Mouse (Mus musculus) liver, embryonic 16.5 days (tissue): ENCODE measurements at regions not wholly inside any gene's neighbourhood (a gene's known extent, or its start where the extent isn't known, plus 50 kb on each side); places are given as distances from the start of the nearest gene placed in this dataset.

Experiments used
- ATAC-seq: fragments of 200-750 bp; cut with Nextera tagmentation; 2 replicates; pipeline ENCODE4 v1.8.0; 2017; ENCODE audit warnings: low read depth, mild to moderate bottlenecking, moderate number of reproducible peaks, moderate library complexity
- H3K27ac ChIP-seq: fragments of 300-500 bp; sonication (generic); 2 replicates; pipeline ENCODE4 v1.5.1; 2014; ENCODE audit warnings: mild to moderate bottlenecking, low read length
- H3K27me3 ChIP-seq: fragments of 300-500 bp; sonication (generic); 2 replicates; pipeline ENCODE4 v1.6.1; 2014; ENCODE audit warnings: low read depth, low read length, mixed read lengths; ENCODE audit not compliant: control insufficient read depth, insufficient read depth
- H3K36me3 ChIP-seq: fragments of 300-500 bp; sonication (generic); 2 replicates; pipeline ENCODE4 v1.6.1; 2014; ENCODE audit warnings: mild to moderate bottlenecking; ENCODE audit not compliant: control insufficient read depth, insufficient read depth
- H3K4me1 ChIP-seq: fragments of 300-500 bp; sonication (generic); 2 replicates; pipeline ENCODE4 v1.6.1; 2014; ENCODE audit warnings: low read depth, low read length, mixed read lengths; ENCODE audit not compliant: control insufficient read depth
- H3K4me2 ChIP-seq: fragments of 300-500 bp; sonication (generic); 2 replicates; pipeline ENCODE4 v1.6.1; 2014; ENCODE audit warnings: low read depth, low read length, mixed read lengths
- H3K4me3 ChIP-seq: fragments of 300-500 bp; sonication (generic); 2 replicates; pipeline ENCODE4 v1.5.1; 2014; ENCODE audit warnings: low read depth, mild to moderate bottlenecking, low read length
- H3K9ac ChIP-seq: fragments of 300-500 bp; sonication (generic); 2 replicates; pipeline ENCODE4 v1.6.1; 2014; ENCODE audit warnings: low read depth, low read length
- H3K9me3 ChIP-seq: fragments of 300-500 bp; sonication (generic); replicated peaks from 2 replicates; pipeline ENCODE4 v1.6.1; 2016; ENCODE audit warnings: low read length; ENCODE audit not compliant: control insufficient read depth
- WGBS: fragments of 180-500 bp; shearing (Covaris S2); extraction: QIAGEN DNeasy Blood & Tissue Kit; methylation state at CpG from one replicate; pipeline ENCODE4 v1.1.7; 2014; ENCODE audit not compliant: insufficient replicate concordance; 5-methylcytosine and 5-hydroxymethylcytosine counted together

DNA sequence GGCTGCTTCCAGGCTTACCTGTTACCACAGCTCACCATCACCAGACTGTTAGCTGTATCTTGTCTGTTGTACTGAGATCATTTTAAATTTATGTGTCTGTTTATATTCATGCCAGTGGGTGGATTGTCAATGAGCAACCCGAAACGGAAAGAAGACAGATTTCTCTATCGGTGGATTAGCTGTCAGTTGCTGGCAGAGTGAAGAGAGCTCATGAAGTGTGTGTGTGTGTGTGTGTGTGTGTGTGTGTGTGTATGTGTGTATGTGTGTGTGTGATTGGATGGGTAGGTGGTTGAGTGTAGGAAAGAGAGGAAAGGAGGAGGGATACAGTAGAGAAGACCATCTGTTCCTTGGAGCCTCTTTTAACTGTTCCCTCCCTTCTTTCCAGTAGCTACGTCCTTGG lies 223.3 kb upstream of the Gm10131 start:
- ATAC-seq: no peak
- Histone ChIP-seq H3K36me3 (no peaks in the 10 kb centered on the region), H3K4me1 (no peaks in the 10 kb centered on the region), H3K27ac (no peak overlapping the region), H3K4me2 (no peak overlapping the region), H3K9ac (no peak overlapping the region), H3K9me3 (no peaks in the 10 kb centered on the region), H3K27me3 (no peaks in the 10 kb centered on the region), H3K4me3 (no peak overlapping the region)
- 68% methylated on average over 4 of the region's 4 CpGs for WGBS

DNA sequence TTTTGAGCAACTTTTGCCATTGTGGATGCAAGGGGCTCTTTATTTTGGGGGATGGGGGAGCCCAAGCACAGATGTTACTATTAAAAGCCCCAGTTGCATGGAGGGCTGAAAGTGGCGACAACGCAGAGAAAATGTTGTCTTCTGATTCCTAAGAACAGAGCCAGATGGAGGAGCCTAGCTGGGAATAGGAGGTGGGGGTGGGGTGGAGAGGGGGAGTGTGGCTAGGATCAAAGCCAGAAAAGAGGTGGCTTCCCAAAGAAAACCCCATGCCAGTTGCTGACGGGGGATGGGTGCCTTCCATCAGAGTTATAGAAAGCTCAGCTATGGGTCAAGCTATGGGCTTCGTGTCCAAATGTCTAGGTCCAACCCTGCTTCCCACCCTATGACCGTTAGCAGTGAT lies 220.1 kb upstream of the Gm10131 start:
- no peak overlapping the region for H3K9ac ChIP-seq
- no peaks in the 10 kb centered on the region for H3K4me1 ChIP-seq
- no peak overlapping the region for H3K27ac ChIP-seq
- H3K4me3 ChIP-seq: no peak overlapping the region
- no peak for ATAC-seq
- H3K4me2 ChIP-seq: no peak overlapping the region
- H3K27me3 ChIP-seq: no peaks in the 10 kb centered on the region
- H3K36me3 ChIP-seq: no peaks in the 10 kb centered on the region
- 52% methylated on average over 5 of the region's 5 CpGs for WGBS
- no peaks in the 10 kb centered on the region for H3K9me3 ChIP-seq

DNA sequence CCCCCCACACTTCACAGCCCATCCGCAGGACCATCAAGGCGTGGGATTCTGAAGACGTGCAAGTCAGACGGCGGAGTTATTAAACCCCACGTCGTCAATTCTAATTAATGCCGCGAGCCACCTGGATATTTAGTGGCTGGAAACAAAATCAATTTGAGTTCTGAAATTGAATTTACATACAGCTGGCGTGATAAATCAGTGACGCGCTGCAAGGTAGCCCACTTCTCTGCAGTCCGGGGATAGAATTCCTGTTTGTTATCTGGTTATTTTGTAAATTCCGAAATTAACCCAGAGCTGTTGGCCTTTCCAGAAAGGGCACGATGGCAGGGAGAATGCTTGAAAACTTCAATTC lies 215.1 kb upstream of the Gm10131 start:
- Histone ChIP-seq H3K27me3 (no peaks in the 10 kb centered on the region; the same call in 1 of the 2 replicates), H3K36me3 (no peaks in the 10 kb centered on the region), H3K9me3 (no peaks in the 10 kb centered on the region), H3K4me1 (no peaks in the 10 kb centered on the region), H3K27ac (no peak overlapping the region), H3K9ac (no peak overlapping the region), H3K4me2 (no peak overlapping the region), H3K4me3 (no peak overlapping the region)
- WGBS: 18% methylated on average over 15 of the region's 15 CpGs
- no peak for ATAC-seq

DNA sequence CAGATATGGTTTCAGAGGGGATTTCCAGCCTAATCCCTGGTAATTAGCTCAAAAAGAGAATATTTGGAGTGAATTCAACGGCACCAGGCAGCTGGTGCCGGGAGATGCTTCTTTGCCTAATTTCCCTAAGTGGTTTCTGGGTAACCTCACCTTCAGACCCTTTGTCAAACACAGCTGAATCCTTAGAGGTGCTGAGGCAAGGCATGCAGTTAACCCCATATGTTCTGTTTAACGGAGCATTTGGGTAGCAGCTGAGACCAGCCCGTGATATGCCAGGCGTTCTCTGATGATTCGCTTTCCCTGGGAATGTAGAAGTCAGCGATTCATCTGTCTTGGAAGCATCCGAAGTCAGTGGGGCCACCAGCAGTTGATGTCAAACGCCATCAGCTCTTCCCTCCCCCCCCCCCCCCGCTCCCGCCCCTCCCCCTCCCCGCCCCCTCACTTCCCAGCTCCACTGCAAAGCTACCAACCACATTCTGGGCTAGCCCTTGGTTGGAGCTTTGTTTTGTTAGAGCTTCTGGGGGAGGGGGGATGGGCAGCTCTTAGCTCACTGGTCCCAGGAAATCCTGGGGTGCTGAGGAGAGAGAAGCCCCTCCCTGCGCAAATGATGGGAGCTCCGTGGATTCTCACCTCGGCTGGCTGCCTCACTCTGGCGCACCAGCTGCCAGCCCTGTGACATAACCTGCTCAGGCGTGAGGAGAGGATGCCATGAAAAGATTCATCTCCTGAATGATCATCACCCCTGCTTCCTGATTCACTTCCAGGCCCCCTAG lies 214.5 kb upstream of the Gm10131 start:
- no peak overlapping the region for H3K27ac ChIP-seq
- no peak overlapping the region for H3K9ac ChIP-seq
- no peak overlapping the region for H3K4me3 ChIP-seq
- no peak overlapping the region for H3K4me2 ChIP-seq
- H3K9me3 ChIP-seq: no peaks in the 10 kb centered on the region
- 7% methylated on average over 14 of the region's 17 CpGs for WGBS
- H3K4me1 ChIP-seq: no peaks in the 10 kb centered on the region
- ATAC-seq: no peak
- no peaks in the 10 kb centered on the region; the same call in 1 of the 2 replicates for H3K27me3 ChIP-seq
- no peaks in the 10 kb centered on the region for H3K36me3 ChIP-seq

DNA sequence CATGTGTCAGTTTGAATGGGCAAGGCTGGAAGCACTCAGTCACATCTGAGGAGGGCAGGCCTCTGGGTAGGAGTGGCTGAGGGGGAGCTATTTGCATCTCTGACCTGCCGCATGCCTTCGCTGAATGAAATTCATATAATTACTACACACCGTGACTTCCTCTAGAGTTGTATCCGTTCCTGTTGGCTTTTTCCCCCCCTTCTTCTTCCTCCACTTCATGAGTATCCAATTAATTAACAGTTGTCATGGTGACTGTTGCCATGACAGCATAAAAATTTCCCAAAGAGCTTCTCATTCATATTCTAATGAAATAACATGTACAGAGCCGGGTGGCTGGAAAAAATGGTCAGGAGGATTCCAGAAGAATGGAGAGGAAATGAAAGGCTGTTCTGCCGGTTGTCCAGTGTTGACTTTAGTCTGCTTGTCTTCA lies 208.6 kb upstream of the Gm10131 start:
- Histone ChIP-seq H3K27me3 (no peaks in the 10 kb centered on the region), H3K4me3 (no peak overlapping the region), H3K9me3 (no peaks in the 10 kb centered on the region), H3K27ac (no peak overlapping the region), H3K36me3 (no peaks in the 10 kb centered on the region), H3K4me2 (no peak overlapping the region), H3K9ac (no peak overlapping the region), H3K4me1 (no peaks in the 10 kb centered on the region)
- WGBS: 65% methylated on average over 6 of the region's 6 CpGs
- ATAC-seq: no peak

GRCm38 (mm10) chr8:34319719-34320118 lies 208.2 kb upstream of the Gm10131 start:
- 66% methylated on average over 5 of the region's 5 CpGs for WGBS
- Histone ChIP-seq H3K4me3 (no peak overlapping the region), H3K36me3 (no peaks in the 10 kb centered on the region), H3K9ac (no peak overlapping the region), H3K4me2 (no peak overlapping the region), H3K27ac (no peak overlapping the region), H3K4me1 (no peaks in the 10 kb centered on the region), H3K27me3 (no peaks in the 10 kb centered on the region), H3K9me3 (no peaks in the 10 kb centered on the region)
- no peak for ATAC-seq

- Histone ChIP-seq H3K9me3 (no peaks in the 10 kb centered on the region), H3K9ac (no peak overlapping the region), H3K4me1 (no peaks in the 10 kb centered on the region), H3K27me3 (no peaks in the 10 kb centered on the region), H3K27ac (no peak overlapping the region), H3K4me3 (no peak overlapping the region), H3K4me2 (no peak overlapping the region), H3K36me3 (no peaks in the 10 kb centered on the region)
- no peak for ATAC-seq
Measured at GRCm38 (mm10) chr8:34315233-34315632, 203.7 kb upstream of the Gm10131 start.

GRCm38 (mm10) chr8:34305542-34306485 lies 194.3 kb upstream of the Gm10131 start:
- Histone ChIP-seq H3K36me3 (no peaks in the 10 kb centered on the region), H3K4me1 (no peaks in the 10 kb centered on the region), H3K27ac (no peak overlapping the region), H3K27me3 (no peaks in the 10 kb centered on the region), H3K4me3 (no peak overlapping the region), H3K9ac (no peak overlapping the region), H3K9me3 (no peaks in the 10 kb centered on the region; the same call in 1 of the 2 replicates), H3K4me2 (no peak overlapping the region)
- WGBS: 45% methylated on average over 7 of the region's 7 CpGs
- ATAC-seq: no peak

GRCm38 (mm10) chr8:34303815-34304214 lies 192.3 kb upstream of the Gm10131 start:
- WGBS: 69% methylated on average over 11 of the region's 11 CpGs
- no peak overlapping the region for H3K9ac ChIP-seq

More at GRCm38 (mm10) chr8:34303815-34304214, 192.3 kb upstream of the Gm10131 start:
- no peak for ATAC-seq
- H3K36me3 ChIP-seq: no peaks in the 10 kb centered on the region
- H3K4me1 ChIP-seq: no peaks in the 10 kb centered on the region
- no peaks in the 10 kb centered on the region for H3K27me3 ChIP-seq
- no peaks in the 10 kb centered on the region; the same call in 1 of the 2 replicates for H3K9me3 ChIP-seq
- H3K4me3 ChIP-seq: no peak overlapping the region
- H3K4me2 ChIP-seq: no peak overlapping the region
- no peak overlapping the region for H3K27ac ChIP-seq
